Mouse (Mus musculus): ENCODE measurements around the gene Plekha7. TPM values are rescaled to one million over a fixed set of nuclear protein-coding genes. Genes with fewer than 3 reads are reported as not detected.

The Plekha7 gene
- polyA plus RNA-seq, 1 experiment = 29.2 TPM

GRCm38 (mm10) chr7:116198407-116198806 lies 109.8 kb downstream of the Plekha7 start:
- TF ChIP-seq GATA1 (IDR thresholded peaks at IDR 0.05; ENCODE audit: low read length) = no peak

GRCm38 (mm10) chr7:116196974-116197679 lies 111.0 kb downstream of the Plekha7 start:
- no peak for TF ChIP-seq GATA1 (IDR thresholded peaks at IDR 0.05; ENCODE audit: low read length)

- TF ChIP-seq GATA1 (IDR thresholded peaks at IDR 0.05; ENCODE audit: low read length) = no peak
Measured at GRCm38 (mm10) chr7:116194996-116195395, 113.2 kb downstream of the Plekha7 start.

- TF ChIP-seq GATA1 (IDR thresholded peaks at IDR 0.05; ENCODE audit: low read length) = no peak
Measured at GRCm38 (mm10) chr7:116192966-116193365, 115.2 kb downstream of the Plekha7 start.

GRCm38 (mm10) chr7:116192096-116192595 lies 116.0 kb downstream of the Plekha7 start:
- no peak for TF ChIP-seq GATA1 (IDR thresholded peaks at IDR 0.05; ENCODE audit: low read length)

GRCm38 (mm10) chr7:116191138-116191537 lies 117.0 kb downstream of the Plekha7 start:
- TF ChIP-seq GATA1 (IDR thresholded peaks at IDR 0.05; ENCODE audit: low read length) = no peak

GRCm38 (mm10) chr7:116189708-116190107 lies 118.5 kb downstream of the Plekha7 start:
- no peak for TF ChIP-seq GATA1 (IDR thresholded peaks at IDR 0.05; ENCODE audit: low read length)

GRCm38 (mm10) chr7:116188391-116188790 lies 119.8 kb downstream of the Plekha7 start:
- no peak for TF ChIP-seq GATA1 (IDR thresholded peaks at IDR 0.05; ENCODE audit: low read length)

GRCm38 (mm10) chr7:116187521-116187920 lies 120.7 kb downstream of the Plekha7 start:
- no peak for TF ChIP-seq GATA1 (IDR thresholded peaks at IDR 0.05; ENCODE audit: low read length)

GRCm38 (mm10) chr7:116186847-116187246 lies 121.3 kb downstream of the Plekha7 start:
- no peak for TF ChIP-seq GATA1 (IDR thresholded peaks at IDR 0.05; ENCODE audit: low read length)

- no peak for TF ChIP-seq GATA1 (IDR thresholded peaks at IDR 0.05; ENCODE audit: low read length)
Measured at GRCm38 (mm10) chr7:116186156-116186555, 122.0 kb downstream of the Plekha7 start.

GRCm38 (mm10) chr7:116184358-116185057 lies 123.7 kb downstream of the Plekha7 start:
- TF ChIP-seq GATA1 (IDR thresholded peaks at IDR 0.05; ENCODE audit: low read length) = no peak

GRCm38 (mm10) chr7:116182451-116182850 lies 125.7 kb downstream of the Plekha7 start:
- no peak for TF ChIP-seq GATA1 (IDR thresholded peaks at IDR 0.05; ENCODE audit: low read length)

GRCm38 (mm10) chr7:116181444-116181946 lies 126.7 kb downstream of the Plekha7 start:
- no peak for TF ChIP-seq GATA1 (IDR thresholded peaks at IDR 0.05; ENCODE audit: low read length)

GRCm38 (mm10) chr7:116178916-116179315 lies 129.3 kb downstream of the Plekha7 start:
- no peak for TF ChIP-seq GATA1 (IDR thresholded peaks at IDR 0.05; ENCODE audit: low read length)

GRCm38 (mm10) chr7:116172774-116173173 lies 135.4 kb downstream of the Plekha7 start:
- no peak for TF ChIP-seq GATA1 (IDR thresholded peaks at IDR 0.05; ENCODE audit: low read length)
